Mouse (Mus musculus) thymus, postnatal 10 days (tissue): ENCODE measurements at regions not wholly inside any gene's neighbourhood (a gene's known extent, or its start where the extent isn't known, plus 50 kb on each side); places are given as distances from the start of the nearest gene placed in this dataset.

ENCODE experiments used
- DNase-seq, 2 experiments: peaks; one replicate each; pipeline ENCODE4 v3.0.0; 2021; ENCODE audit warnings: low spot score in 2 of 2

GRCm38 (mm10) chr15:36916998-36917397 lies 90.6 kb downstream of the Zfp706 start:
- no peak for DNase-seq

- DNase-seq, result no peak
These were observed 93.1 kb downstream of the Zfp706 start for GRCm38 (mm10) chr15:36914239-36915100.

- no peak for DNase-seq
These were observed 94.3 kb downstream of the Zfp706 start for GRCm38 (mm10) chr15:36913308-36913707.

- DNase-seq, result no peak
These were observed 97.3 kb downstream of the Zfp706 start for GRCm38 (mm10) chr15:36910272-36910671.

- no peak for DNase-seq
These were observed 98.1 kb downstream of the Zfp706 start for GRCm38 (mm10) chr15:36909494-36909893.

GRCm38 (mm10) chr15:36906789-36907188 lies 100.8 kb downstream of the Zfp706 start:
- no peak for DNase-seq

GRCm38 (mm10) chr15:36906052-36906451 lies 101.5 kb downstream of the Zfp706 start:
- DNase-seq, result no peak

- DNase-seq, result no peak
These were observed 103.7 kb downstream of the Zfp706 start for GRCm38 (mm10) chr15:36903922-36904321.

- DNase-seq, result no peak
These were observed 104.3 kb downstream of the Zfp706 start for GRCm38 (mm10) chr15:36903309-36903708.

- no peak for DNase-seq
These were observed 105.7 kb downstream of the Zfp706 start for GRCm38 (mm10) chr15:36901830-36902285.

GRCm38 (mm10) chr15:36901350-36901749 lies 106.2 kb downstream of the Zfp706 start:
- no peak for DNase-seq

- DNase-seq, result no peak
These were observed 106.6 kb downstream of the Zfp706 start for GRCm38 (mm10) chr15:36900940-36901339.

- no peak for DNase-seq
These were observed 107.7 kb downstream of the Zfp706 start for GRCm38 (mm10) chr15:36899882-36900281.

- DNase-seq, result no peak
These were observed 108.6 kb downstream of the Zfp706 start for GRCm38 (mm10) chr15:36898857-36899523.

GRCm38 (mm10) chr15:36898326-36898725 lies 109.2 kb downstream of the Zfp706 start:
- DNase-seq, result no peak

- DNase-seq, result no peak
These were observed 111.3 kb downstream of the Zfp706 start for GRCm38 (mm10) chr15:36896265-36896664.

GRCm38 (mm10) chr15:36895031-36895430 lies 112.5 kb downstream of the Zfp706 start:
- no peak for DNase-seq

- no peak for DNase-seq
These were observed 114.1 kb downstream of the Zfp706 start for GRCm38 (mm10) chr15:36893407-36893969.

GRCm38 (mm10) chr15:36892576-36893205 lies 114.9 kb downstream of the Zfp706 start:
- DNase-seq, result no peak

- DNase-seq, result no peak
These were observed 115.7 kb downstream of the Zfp706 start for GRCm38 (mm10) chr15:36891851-36892250.

- DNase-seq, result no peak
These were observed 116.3 kb downstream of the Zfp706 start for GRCm38 (mm10) chr15:36891296-36891695.

GRCm38 (mm10) chr15:36889072-36889471 lies 118.5 kb downstream of the Zfp706 start:
- DNase-seq, result no peak
